Mouse (Mus musculus): ENCODE measurements at regions not wholly inside any gene's neighbourhood (a gene's known extent, or its start where the extent isn't known, plus 50 kb on each side); places are given as distances from the start of the nearest gene placed in this dataset.

- DNase-seq (ENCODE audit: low spot score in 2 of 2): no peak
Measured at GRCm38 (mm10) chr17:84030699-84031098, 157.0 kb downstream of the Zfp36l2 start.

DNA sequence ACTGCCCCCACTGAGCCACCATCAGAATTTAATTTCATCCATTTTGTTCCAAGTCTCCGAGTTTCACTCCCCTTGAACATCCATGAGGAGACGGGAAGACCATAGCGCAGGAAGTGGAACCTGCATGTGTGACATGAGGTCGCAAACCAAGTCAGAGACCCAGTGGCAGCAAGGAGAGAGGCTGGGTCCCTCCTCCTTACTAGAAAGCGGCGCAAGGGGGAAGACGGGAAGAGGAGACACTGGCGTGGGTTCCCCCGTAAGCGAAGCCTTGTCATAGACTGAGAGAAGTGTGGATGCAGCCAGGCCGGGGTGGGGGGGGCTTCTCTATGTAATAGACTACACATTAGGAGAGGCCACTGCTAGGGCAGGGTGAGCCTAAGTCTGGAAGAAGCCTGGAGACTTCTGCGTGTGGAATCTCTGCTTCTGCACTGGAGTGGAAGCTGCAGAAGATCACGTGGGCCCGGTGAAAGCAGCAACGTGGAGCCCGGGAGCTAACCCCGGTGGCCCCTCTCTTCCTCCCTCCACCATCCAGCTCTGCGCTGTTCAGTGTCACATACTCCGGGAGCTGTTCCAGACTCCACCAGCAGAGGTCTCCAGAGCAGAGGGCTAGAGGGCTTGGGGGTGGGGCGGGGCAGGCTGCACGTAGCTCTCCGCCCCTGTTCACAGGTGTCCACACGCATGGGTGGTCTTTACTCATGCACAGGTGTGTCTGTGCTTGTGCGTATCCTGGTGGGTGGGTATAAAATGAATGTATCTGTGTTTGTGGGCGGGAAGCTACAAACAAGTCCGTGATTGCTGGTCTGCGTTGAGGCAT lies 159.4 kb downstream of the Zfp36l2 start:
- peak; percentile 41 to 75 for DNase-seq (ENCODE audit: low spot score in 2 of 2)

GRCm38 (mm10) chr17:84027275-84027674 lies 160.5 kb downstream of the Zfp36l2 start:
- no peak for DNase-seq (ENCODE audit: low spot score in 2 of 2)

DNA sequence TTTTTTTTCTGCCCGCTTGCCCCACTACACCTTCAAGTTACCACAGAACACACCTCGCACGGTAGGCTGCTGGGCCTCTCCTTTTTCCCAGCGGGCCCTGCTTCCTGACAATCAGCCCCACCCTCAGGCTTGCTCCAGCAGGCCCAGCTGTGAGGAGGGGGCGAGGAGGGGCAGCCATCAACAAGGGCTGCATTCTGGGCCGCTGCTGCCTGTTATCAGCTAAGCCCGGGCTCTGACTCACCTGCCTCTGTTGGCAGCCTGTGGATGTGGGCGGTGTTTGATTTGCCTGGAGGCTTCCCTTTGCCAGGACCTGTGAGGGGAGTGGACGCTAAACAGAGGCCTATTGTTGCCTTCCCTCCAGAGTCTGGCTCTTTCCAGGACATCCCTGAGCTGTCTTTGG lies 161.6 kb downstream of the Zfp36l2 start:
- DNase-seq (ENCODE audit: low spot score in 2 of 2): peak; percentile 19 to 31

- DNase-seq (ENCODE audit: low spot score in 2 of 2): no peak
Measured at GRCm38 (mm10) chr17:84022358-84022757, 165.4 kb downstream of the Zfp36l2 start.

DNA sequence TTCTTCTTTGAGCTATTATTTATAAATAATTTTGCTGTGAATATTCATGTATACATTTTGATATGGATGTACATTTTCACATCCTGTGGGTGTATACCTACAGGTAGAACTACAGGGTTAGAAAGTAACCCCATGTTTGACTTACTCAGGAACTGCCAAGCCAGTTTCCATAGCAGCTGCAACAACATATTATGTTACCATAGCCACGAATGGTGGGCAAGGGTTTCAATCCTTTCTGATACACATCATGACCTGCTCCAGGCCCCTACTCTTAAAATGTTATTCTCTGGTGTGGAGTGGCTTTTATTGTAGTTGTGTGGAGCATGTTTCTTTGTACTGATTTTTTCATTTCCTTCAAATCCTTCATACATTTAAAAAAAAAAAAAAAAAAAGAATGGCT lies 168.9 kb downstream of the Zfp36l2 start:
- DNase-seq (ENCODE audit: low spot score in 2 of 2): no peak

GRCm38 (mm10) chr17:84017891-84018290 lies 169.9 kb downstream of the Zfp36l2 start:
- no peak for DNase-seq (ENCODE audit: low spot score in 2 of 2)

DNA sequence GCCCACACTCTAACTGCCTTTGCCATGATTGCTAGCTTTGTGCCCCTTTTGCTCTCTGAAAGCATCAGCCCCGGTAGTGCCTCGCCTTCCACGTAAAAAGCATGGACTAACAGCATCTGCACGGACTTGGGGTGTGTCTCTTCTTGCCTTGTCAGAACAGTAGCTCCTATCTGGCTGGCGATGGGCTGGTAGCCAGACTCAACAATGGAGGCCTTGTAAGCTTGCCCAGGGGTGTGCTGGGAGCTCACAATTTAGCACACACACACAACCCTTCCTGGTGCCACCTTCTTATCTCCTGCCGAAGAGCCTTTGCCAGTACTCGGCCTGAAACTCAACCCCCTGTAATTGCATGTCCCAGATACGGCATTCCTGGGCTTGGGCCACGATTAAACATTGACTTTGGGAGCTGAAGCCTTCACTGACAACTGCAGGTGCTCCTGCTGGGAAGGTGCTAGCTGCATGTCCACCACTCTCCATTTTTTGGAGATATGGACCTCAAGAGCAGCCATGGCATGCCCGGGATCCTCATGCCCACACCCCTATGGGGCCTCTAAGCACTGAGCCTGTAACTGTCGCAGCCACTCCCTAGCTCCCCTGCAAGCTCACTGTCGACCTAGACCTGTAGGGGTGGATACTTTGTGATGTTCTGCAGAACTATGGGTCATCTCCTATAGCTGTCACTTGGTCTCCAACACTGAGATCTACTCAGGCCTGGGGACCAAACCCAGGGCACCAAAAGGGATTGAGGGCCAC lies 166.7 kb upstream of the Haao start:
- no peak for DNase-seq (ENCODE audit: low spot score in 2 of 2)

GRCm38 (mm10) chr17:84010492-84011060 lies 162.8 kb upstream of the Haao start:
- DNase-seq (ENCODE audit: low spot score in 2 of 2): no peak

- DNase-seq (ENCODE audit: low spot score in 2 of 2): no peak
Measured at GRCm38 (mm10) chr17:84009966-84010365, 162.2 kb upstream of the Haao start.

DNA sequence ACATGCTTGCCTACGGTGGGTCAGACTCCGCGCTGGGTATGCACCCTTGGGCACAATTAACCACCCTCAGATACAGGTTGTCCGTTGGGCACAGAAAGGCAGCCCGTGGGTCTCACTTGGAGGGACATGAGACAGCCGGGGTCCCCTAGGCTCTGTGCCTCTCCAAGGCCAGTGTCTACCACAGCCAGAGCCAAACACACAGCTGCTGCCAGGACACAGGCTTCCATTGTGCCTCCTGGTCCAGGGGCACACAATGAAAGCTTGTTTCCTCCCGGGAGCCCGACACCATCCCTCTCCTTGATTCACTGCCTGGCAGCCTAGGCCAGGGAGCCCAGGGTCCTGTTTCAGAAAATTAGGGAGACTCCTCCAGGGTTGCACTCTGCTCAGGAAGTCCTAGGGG lies 161.4 kb upstream of the Haao start:
- DNase-seq (ENCODE audit: low spot score in 2 of 2): peak; percentile 73 to 81

DNA sequence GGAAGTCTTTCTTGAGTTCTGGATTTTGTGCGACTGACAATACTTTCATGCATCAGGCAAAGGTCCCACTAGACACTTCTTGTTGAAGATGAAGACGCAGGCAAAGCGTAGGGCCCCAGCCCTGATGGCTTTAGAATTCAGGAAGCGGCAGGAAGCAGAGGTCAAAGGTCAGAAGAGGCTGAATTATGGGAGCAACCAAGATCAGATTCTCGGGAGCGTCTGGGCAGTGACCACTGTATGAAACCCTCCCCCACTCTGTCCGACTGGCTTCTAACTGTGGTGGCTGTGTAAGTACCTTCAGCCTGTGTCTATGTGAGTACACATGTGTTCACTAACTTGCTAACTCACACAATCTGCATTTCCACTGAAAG lies 160.9 kb upstream of the Haao start:
- DNase-seq (ENCODE audit: low spot score in 2 of 2): no peak

GRCm38 (mm10) chr17:84008035-84008681 lies 160.4 kb upstream of the Haao start:
- DNase-seq (ENCODE audit: low spot score in 2 of 2): no peak

GRCm38 (mm10) chr17:84006748-84007147 lies 159.0 kb upstream of the Haao start:
- no peak for DNase-seq (ENCODE audit: low spot score in 2 of 2)

- DNase-seq (ENCODE audit: low spot score in 2 of 2): no peak
Measured at GRCm38 (mm10) chr17:84004237-84004636, 156.5 kb upstream of the Haao start.

DNA sequence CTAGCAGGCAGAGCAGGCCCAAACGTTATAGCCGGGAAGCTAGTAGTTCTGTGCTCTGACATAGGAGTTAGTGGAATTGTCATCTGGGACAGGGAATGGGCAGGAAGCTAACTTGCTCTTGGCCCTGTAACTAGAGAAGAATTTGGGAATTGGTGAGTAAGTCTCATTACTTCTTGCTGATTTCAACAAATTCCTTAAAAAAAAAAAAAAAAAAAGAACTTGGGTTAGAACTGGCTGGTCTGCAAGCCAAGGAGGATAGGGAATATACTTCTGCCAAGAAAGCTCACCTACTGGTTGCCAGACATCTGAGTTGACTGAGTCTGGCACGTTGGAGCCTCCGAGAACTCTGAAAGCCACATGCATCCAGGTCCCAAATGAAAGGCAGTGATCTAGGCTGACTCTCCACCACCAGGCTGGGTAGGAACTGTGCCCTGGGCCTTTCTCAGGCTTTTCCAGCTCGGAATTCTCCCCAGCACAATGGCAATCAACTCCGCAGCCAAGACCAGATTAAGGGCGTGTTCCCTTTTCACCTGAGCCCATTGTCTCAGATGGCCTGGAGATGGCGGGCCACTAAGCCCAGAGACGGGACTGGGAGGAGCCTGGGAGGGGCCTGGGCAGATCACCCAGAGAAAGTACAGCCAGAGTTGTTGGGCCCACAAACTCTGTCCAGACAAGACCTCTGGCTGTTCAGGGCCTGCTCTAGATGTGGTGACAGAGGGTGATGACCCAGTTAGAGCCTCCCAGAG lies 155.9 kb upstream of the Haao start:
- DNase-seq (ENCODE audit: low spot score in 2 of 2): no peak

DNA sequence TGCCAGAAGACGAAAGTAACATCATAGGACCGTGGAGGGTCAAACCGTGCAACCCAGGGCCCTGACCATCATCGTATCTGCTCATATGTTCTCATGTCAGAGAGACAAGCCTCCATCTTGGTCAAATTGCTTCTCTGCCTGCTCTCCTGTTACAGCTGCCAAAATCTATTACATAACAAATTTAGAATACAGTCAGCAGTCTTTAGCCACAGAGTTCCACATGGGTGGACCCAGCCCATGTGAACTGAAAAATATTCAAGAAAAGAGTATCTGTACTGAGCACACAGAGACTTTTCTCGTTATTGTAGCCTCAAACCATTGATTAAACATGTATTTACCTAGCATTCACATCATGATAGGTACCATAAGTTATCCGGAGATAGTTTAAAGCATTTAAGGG lies 155.2 kb upstream of the Haao start:
- no peak for DNase-seq (ENCODE audit: low spot score in 2 of 2)

GRCm38 (mm10) chr17:84002327-84002726 lies 154.6 kb upstream of the Haao start:
- no peak for DNase-seq (ENCODE audit: low spot score in 2 of 2)

- DNase-seq (ENCODE audit: low spot score in 2 of 2): no peak
Measured at GRCm38 (mm10) chr17:84000115-84000514, 152.4 kb upstream of the Haao start.

DNA sequence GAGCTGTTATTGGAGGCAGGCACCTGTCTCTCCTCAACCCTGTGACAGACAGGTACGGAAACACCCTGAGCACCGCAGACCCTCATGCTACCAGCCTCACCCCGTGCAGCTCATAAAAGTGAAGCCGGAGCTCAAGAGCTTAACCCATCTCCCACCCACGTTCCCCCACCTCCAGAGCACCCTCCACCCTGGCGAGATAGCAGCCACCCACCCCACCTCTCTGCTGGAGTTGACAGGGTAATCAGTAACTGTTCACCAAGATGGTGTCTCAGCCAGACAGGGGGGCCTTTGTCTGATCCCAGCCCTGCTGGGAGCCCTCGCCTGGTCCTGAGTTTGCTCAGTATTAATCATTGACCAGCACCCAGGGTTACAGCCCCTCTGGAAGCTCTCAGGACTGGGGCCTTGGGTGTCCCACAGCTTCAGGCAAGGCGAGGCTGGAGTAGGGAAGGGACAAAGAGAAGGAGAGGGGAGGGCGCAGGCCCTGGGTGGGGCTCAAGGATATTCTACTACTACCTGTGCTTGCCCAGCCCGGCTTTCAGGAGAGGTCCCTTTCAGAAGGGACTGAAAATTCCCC lies 151.3 kb upstream of the Haao start:
- DNase-seq (ENCODE audit: low spot score in 2 of 2): no peak

- no peak for DNase-seq (ENCODE audit: low spot score in 2 of 2)
Measured at GRCm38 (mm10) chr17:83998341-83998740, 150.6 kb upstream of the Haao start.

Data from layer of hippocampus, adult 8-10 months (tissue).